Mouse (Mus musculus): ENCODE data around the gene Slc34a3.

Gene Slc34a3

GRCm38 (mm10) chr2:25193330-25193770, 40.8 kb downstream of the Slc34a3 start:
- DNase-seq: peak; percentile 88 to 91

GRCm38 (mm10) chr2:25187841-25188240, 46.3 kb downstream of the Slc34a3 start:
- no peak for DNase-seq

- DNase-seq: no peak
These were observed 47.6 kb downstream of the Slc34a3 start for GRCm38 (mm10) chr2:25186575-25186930.

GRCm38 (mm10) chr2:25185625-25186574, 48.3 kb downstream of the Slc34a3 start:
- DNase-seq: peak; percentile 78 to 86

- no peak for DNase-seq
These were observed 49.7 kb downstream of the Slc34a3 start for GRCm38 (mm10) chr2:25184496-25184895.

- DNase-seq: no peak
These were observed 50.8 kb downstream of the Slc34a3 start for GRCm38 (mm10) chr2:25183336-25183735.

- no peak for DNase-seq
These were observed 51.5 kb downstream of the Slc34a3 start for GRCm38 (mm10) chr2:25182664-25183063.

- peak in 1 of 2 experiments; percentile 48 for DNase-seq
These were observed 52.2 kb downstream of the Slc34a3 start for GRCm38 (mm10) chr2:25181891-25182397.

- DNase-seq: peak; percentile 66 to 75
These were observed 52.9 kb downstream of the Slc34a3 start for GRCm38 (mm10) chr2:25180973-25181890.

- DNase-seq: peak; percentile 95 to 97
These were observed 53.7 kb downstream of the Slc34a3 start, which contains the start of gene Nrarp for GRCm38 (mm10) chr2:25180478-25180903. Gene Nrarp, plus strand, starts transcription at chr2:25180758.

- peak in 1 of 2 experiments; percentile 7 for DNase-seq
These were observed 54.5 kb downstream of the Slc34a3 start for GRCm38 (mm10) chr2:25179566-25180217.

All from kidney, postnatal 4 days (tissue).